ENCODE assay signal across 11 mouse cellular contexts in the genomic region with DNA sequence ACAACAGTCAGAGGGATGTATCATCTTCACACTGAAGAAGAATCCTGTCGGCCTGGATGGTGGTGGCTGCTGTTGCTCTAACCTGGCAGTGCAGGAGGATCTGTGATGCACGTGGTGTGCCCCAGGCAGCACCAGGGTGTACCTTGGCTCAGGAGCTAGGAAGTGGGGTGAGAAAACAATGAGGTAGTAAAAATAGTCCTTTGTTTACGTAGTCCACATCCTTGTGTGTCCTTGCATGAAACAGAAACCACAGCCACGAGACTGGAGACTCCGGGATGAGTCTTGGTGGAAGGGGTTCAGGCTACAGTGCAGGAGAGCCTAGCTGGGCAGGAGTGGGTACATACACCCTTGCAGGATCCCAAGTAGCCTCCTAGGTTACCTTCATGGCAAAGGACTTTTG. TPM values are rescaled to one million over a fixed set of nuclear protein-coding genes. Genes with fewer than 3 reads are reported as not detected.
DNase-seq lines count a peak whose midpoint lies in the region; ATAC-seq and TF ChIP-seq lines count a peak whose summit lies in the region.
"Had no signal": no experiment of that assay in that cellular context is flagged by ENCODE, and none has a peak within 500 bp of the region (broad histone marks: within the 10 kb centered on the region; RNA-seq: fewer than 3 reads in every experiment).

No protein-coding gene starts in this region.

- no peak for ATAC-seq in heart, embryonic 12.5 days (ENCODE audit: insufficient number of reproducible peaks, low FRiP score)
- ATAC-seq in heart, embryonic 15.5 days (replicated peaks; ENCODE audit: insufficient number of reproducible peaks, insufficient read depth, low FRiP score, low read depth), result no peak
- peak; percentile 12; the same call in 1 of the 2 replicates for ATAC-seq in lung, embryonic 15.5 days (ENCODE audit: borderline replicate concordance, extremely low read depth, low FRiP score, low TSS enrichment)
- no peak for ATAC-seq in hindbrain, postnatal 0 days
- ATAC-seq: inflammation-experienced regulatory T-cells, adult 6 months had no signal

- intact Hi-C loops in heart, postnatal 25 days (cut with DNase I), result no loop called here

- 61% methylated on average over 5 of the region's 5 CpGs for WGBS in heart, embryonic 12.5 days
- WGBS in heart, embryonic 15.5 days, result 69% methylated on average over 5 of the region's 5 CpGs
- 56% methylated on average over 5 of the region's 5 CpGs for WGBS in lung, embryonic 15.5 days
- WGBS in hindbrain, postnatal 0 days, result 85% methylated on average over 5 of the region's 5 CpGs

- no peaks in the 10 kb centered on the region for H3K9me3 ChIP-seq in heart, embryonic 12.5 days (replicated peaks)
- no peaks in the 10 kb centered on the region for H3K9me3 ChIP-seq in heart, embryonic 15.5 days (replicated peaks)
- no peaks in the 10 kb centered on the region for H3K9me3 ChIP-seq in lung, embryonic 15.5 days
- no peaks in the 10 kb centered on the region for H3K9me3 ChIP-seq in hindbrain, postnatal 0 days (ENCODE audit: low read length)
- H3K9me3 ChIP-seq: neural tube, embryonic 12.5 days had no signal

- H3K9ac ChIP-seq in heart, embryonic 12.5 days, result 0 out of 2 replicates have a peak overlapping the region, but pooled peaks have one; percentile 24
- no peak overlapping the region for H3K9ac ChIP-seq in heart, embryonic 15.5 days
- no peak overlapping the region for H3K9ac ChIP-seq in lung, embryonic 15.5 days
- H3K9ac ChIP-seq in hindbrain, postnatal 0 days (replicated peaks; ENCODE audit: low read length), result no peak overlapping the region
- H3K9ac ChIP-seq: neural tube, embryonic 12.5 days had no signal

- no peak overlapping the region for H3K27ac ChIP-seq in heart, embryonic 12.5 days (ENCODE audit: poor library complexity, severe bottlenecking)
- H3K27ac ChIP-seq in brown adipose tissue, adult 24 weeks (replicated peaks; ENCODE audit: low read depth, low read length), result peak overlapping the region; percentile 75
- peak overlapping the region; percentile 39; the same call in 1 of the 2 replicates for H3K27ac ChIP-seq in heart, embryonic 15.5 days
- H3K27ac ChIP-seq in lung, embryonic 15.5 days, result peak overlapping the region; percentile 87
- H3K27ac ChIP-seq in hindbrain, postnatal 0 days, result no peak overlapping the region
- H3K27ac ChIP-seq: neural tube, embryonic 12.5 days had no signal

- peak overlapping the region; percentile 11; the same call in 1 of the 2 replicates for H3K4me2 ChIP-seq in heart, embryonic 12.5 days
- peak overlapping the region; percentile 24; the same call in 1 of the 2 replicates for H3K4me2 ChIP-seq in heart, embryonic 15.5 days
- peak overlapping the region; percentile 24; the same call in 1 of the 2 replicates for H3K4me2 ChIP-seq in lung, embryonic 15.5 days
- H3K4me2 ChIP-seq in hindbrain, postnatal 0 days (ENCODE audit: low read depth, low read length), result no peak overlapping the region
- H3K4me2 ChIP-seq: neural tube, embryonic 12.5 days had no signal

- TF ChIP-seq CTCF in hindbrain, postnatal 0 days (IDR thresholded peaks at IDR 0.05; ENCODE audit: low read depth), result no peak

- peaks cover 25% of the 10 kb centered on the region; the same call in 1 of the 2 replicates for H3K27me3 ChIP-seq in heart, embryonic 12.5 days (replicated peaks)
- peaks cover 9% of the 10 kb centered on the region; the same call in 1 of the 2 replicates for H3K27me3 ChIP-seq in heart, embryonic 15.5 days
- no peaks in the 10 kb centered on the region for H3K27me3 ChIP-seq in lung, embryonic 15.5 days
- no peaks in the 10 kb centered on the region for H3K27me3 ChIP-seq in hindbrain, postnatal 0 days (ENCODE audit: insufficient read depth, low read length)
- H3K27me3 ChIP-seq: neural tube, embryonic 12.5 days had no signal

- DNase-seq in heart, postnatal 25 days (ENCODE audit: low spot score), result no peak
- no peak for DNase-seq in testis, postnatal 14 days (ENCODE audit: low spot score)
- DNase-seq in hindbrain, postnatal 0 days (ENCODE audit: low spot score), result no peak
- DNase-seq in testis, postnatal 10 days (ENCODE audit: low spot score), result no peak
- DNase-seq: right cerebral cortex, postnatal 25 days had no signal

- H3K4me3 ChIP-seq in heart, embryonic 12.5 days, result no peak overlapping the region
- H3K4me3 ChIP-seq in brown adipose tissue, adult 24 weeks (ENCODE audit: insufficient read depth, low read depth, low read length), result peak overlapping the region; percentile 8; the same call in 1 of the 2 replicates
- H3K4me3 ChIP-seq in heart, embryonic 15.5 days, result no peak overlapping the region
- no peak overlapping the region for H3K4me3 ChIP-seq in lung, embryonic 15.5 days
- H3K4me3 ChIP-seq in hindbrain, postnatal 0 days (ENCODE audit: low read length), result no peak overlapping the region
- H3K4me3 ChIP-seq: neural tube, embryonic 12.5 days had no signal

- peaks cover 33% of the 10 kb centered on the region for H3K4me1 ChIP-seq in heart, embryonic 12.5 days (replicated peaks)
- H3K4me1 ChIP-seq in brown adipose tissue, adult 24 weeks (ENCODE audit: control insufficient read depth, insufficient read depth, insufficient read length, low read length), result peaks cover 20% of the 10 kb centered on the region
- H3K4me1 ChIP-seq in heart, embryonic 15.5 days (replicated peaks), result peaks cover 35% of the 10 kb centered on the region
- peaks cover 62% of the 10 kb centered on the region for H3K4me1 ChIP-seq in lung, embryonic 15.5 days
- no peaks in the 10 kb centered on the region for H3K4me1 ChIP-seq in hindbrain, postnatal 0 days (ENCODE audit: insufficient read depth, low read length)

- H3K36me3 ChIP-seq in heart, embryonic 12.5 days, result no peaks in the 10 kb centered on the region
- no peaks in the 10 kb centered on the region for H3K36me3 ChIP-seq in heart, embryonic 15.5 days
- H3K36me3 ChIP-seq in lung, embryonic 15.5 days, result peaks cover 3% of the 10 kb centered on the region; the same call in 1 of the 2 replicates
- no peaks in the 10 kb centered on the region for H3K36me3 ChIP-seq in hindbrain, postnatal 0 days (ENCODE audit: insufficient read depth, low read length)
- H3K36me3 ChIP-seq: neural tube, embryonic 12.5 days had no signal

RNA-seq across cellular contexts. Expression of a gene that starts 15.1 kb away (rescaled TPM):
- 38.3 and 38.9 TPM in 2 replicates for polyA plus RNA-seq in heart, embryonic 12.5 days (2016; fragmentation: Nextera tagmentation; extraction: Ambion mirVana)
- 10 to 100 TPM; 80.7 to 84.0 TPM for total RNA-seq in heart, postnatal 25 days (2021)
- 15.4 and 16.9 TPM in 2 replicates for polyA plus RNA-seq in brown adipose tissue, adult 24 weeks (2012; ENCODE audit: insufficient read depth, insufficient read length, missing spikeins)
- 21.3 and 32.1 TPM in 2 replicates for polyA plus RNA-seq in heart, embryonic 15.5 days (2015; fragmentation: Nextera tagmentation; extraction: Ambion mirVana)
- polyA plus RNA-seq in lung, embryonic 15.5 days (2015; fragmentation: Nextera tagmentation; extraction: Ambion mirVana), result 51.1 and 56.2 TPM in 2 replicates
- total RNA-seq in hindbrain, postnatal 0 days (2014; rRNA removed), result 590 and 603 TPM in 2 replicates
- polyA plus RNA-seq in hindbrain, postnatal 0 days (2015; fragmentation: Nextera tagmentation; extraction: Ambion mirVana), result 193 and 206 TPM in 2 replicates

RNA-seq across cellular contexts. Expression of a gene that starts 53.2 kb away (rescaled TPM):
- 38.5 and 39.3 TPM in 2 replicates for polyA plus RNA-seq in heart, embryonic 12.5 days (2016; fragmentation: Nextera tagmentation; extraction: Ambion mirVana)
- 10 to 100 TPM; 33.0 to 35.4 TPM for total RNA-seq in heart, postnatal 25 days (2021)
- polyA plus RNA-seq in brown adipose tissue, adult 24 weeks (2012; ENCODE audit: insufficient read depth, insufficient read length, missing spikeins), result 10.6 and 13.6 TPM in 2 replicates
- polyA plus RNA-seq in heart, embryonic 15.5 days (2015; fragmentation: Nextera tagmentation; extraction: Ambion mirVana), result 34.7 and 38.0 TPM in 2 replicates
- polyA plus RNA-seq in lung, embryonic 15.5 days (2015; fragmentation: Nextera tagmentation; extraction: Ambion mirVana), result 57.9 and 61.0 TPM in 2 replicates
- total RNA-seq in hindbrain, postnatal 0 days (2014; rRNA removed), result 94.1 and 112 TPM in 2 replicates
- 105 and 109 TPM in 2 replicates for polyA plus RNA-seq in hindbrain, postnatal 0 days (2015; fragmentation: Nextera tagmentation; extraction: Ambion mirVana)

Comparison
In these comparisons a context has a peak if more than half of its experiments do, and no peak if none do; other contexts are left out.
1. H3K27ac ChIP-seq: peak in brown adipose tissue, adult 24 weeks (single experiment), heart, embryonic 15.5 days (single experiment) and lung, embryonic 15.5 days (single experiment); none in heart, embryonic 12.5 days (single experiment) and hindbrain, postnatal 0 days (single experiment).